Mouse (Mus musculus) G1E (cell line): ENCODE results near the gene Tspan8. TPM values are rescaled to one million over a fixed set of nuclear protein-coding genes. Genes with fewer than 3 reads are reported as not detected.
"Not testable (repeated sequence)": the region's sequence is repeated elsewhere in the genome, so short reads cannot be mapped to it uniquely, and the experiment has no call there.

Experiments used
- ATAC-seq: 2 replicates; pipeline ENCODE4 v1.8.0; 2016; ENCODE audit warnings: mild to moderate bottlenecking; ENCODE audit not compliant: insufficient number of reproducible peaks, poor library complexity, low FRiP score, severe bottlenecking; ENCODE audit errors: extremely low read depth
- DNase-seq: peaks from one replicate; pipeline ENCODE4 v3.0.0; 2012; ENCODE audit warnings: low spot score
- H3K27me3 ChIP-seq: 2 replicates; pipeline ENCODE4 v1.6.1; 2012; ENCODE audit warnings: mild to moderate bottlenecking, low read length, inconsistent platforms; ENCODE audit not compliant: insufficient read depth
- H3K36me3 ChIP-seq: replicated peaks from 2 replicates; pipeline ENCODE3; 2012; ENCODE audit warnings: mild to moderate bottlenecking, inconsistent platforms
- H3K4me1 ChIP-seq: 2 replicates; pipeline ENCODE4 v1.6.1; 2012; ENCODE audit warnings: low read depth, low read length, inconsistent platforms, mixed read lengths; ENCODE audit not compliant: insufficient read depth
- H3K4me3 ChIP-seq: 2 replicates; pipeline ENCODE4 v1.5.1; 2012; ENCODE audit warnings: low read depth, mild to moderate bottlenecking, inconsistent platforms, low read length, moderate library complexity, mixed read lengths
- H3K9me3 ChIP-seq: replicated peaks from 2 replicates; pipeline ENCODE4 v1.6.1; 2012; ENCODE audit warnings: inconsistent platforms
- CTCF ChIP-seq: IDR thresholded peaks from 2 replicates; pipeline ENCODE4 v1.5.1; 2012; ENCODE audit warnings: low read depth, low read length, inconsistent platforms, mixed read lengths
- GATA1 ChIP-seq: IDR thresholded peaks from 2 replicates; pipeline ENCODE4 v1.6.1; 2012; ENCODE audit warnings: borderline replicate concordance, low read length, inconsistent platforms, mixed read lengths
- GATA2 ChIP-seq: IDR thresholded peaks from 2 replicates; pipeline ENCODE4 v1.6.1; 2012; ENCODE audit warnings: low read depth, low read length, inconsistent platforms, borderline replicate concordance
- POLR2AphosphoS5 ChIP-seq: IDR thresholded peaks from 2 replicates; pipeline ENCODE4 v1.6.1; 2012; ENCODE audit warnings: low read depth, low read length, inconsistent platforms; ENCODE audit not compliant: insufficient replicate concordance
- TAL1 ChIP-seq: conservative IDR thresholded peaks from 2 replicates; pipeline ENCODE4 v1.6.1; 2012; ENCODE audit warnings: low read depth, low read length, inconsistent platforms, mixed read lengths
- polyA plus RNA-seq: library from polyadenylated mRNA; stranded (reverse); fragments of >175 nt; gene quantifications from 2 replicates; pipeline ENCODE4 v1.2.3, GENCODE M21; 2012
- total RNA-seq, 2 experiments: library from RNA; stranded (forward) in 1 of 2; stranded (reverse) in 1 of 2; fragments of 200-1000 nt in 1 of 2; fragments of >200 nt in 1 of 2; fragmentation: Nextera tagmentation in 1 of 2; gene quantifications; 2 replicates each; pipeline ENCODE4 v1.2.3; 2014 to 2017

Tspan8 gene
- total and polyA plus RNA-seq, 3 experiments: 16.2 TPM; not detected in 2

GRCm38 (mm10) chr10:115780239-115781016 lies 36.2 kb upstream of the Tspan8 start:
- ATAC-seq (no peak), DNase-seq (no peak)
- no peaks in the 10 kb centered on the region for H3K27me3 ChIP-seq
- peaks cover 46% of the 10 kb centered on the region for H3K9me3 ChIP-seq
- TF ChIP-seq TAL1: no peak
- no peak for TF ChIP-seq POLR2AphosphoS5
- no peak for TF ChIP-seq GATA1
- TF ChIP-seq GATA2: no peak
- no peak for TF ChIP-seq CTCF
- H3K36me3 ChIP-seq: no peaks in the 10 kb centered on the region
- no peak overlapping the region for H3K4me3 ChIP-seq
- no peaks in the 10 kb centered on the region for H3K4me1 ChIP-seq

- H3K4me3 ChIP-seq: no peak overlapping the region
- H3K36me3 ChIP-seq: no peaks in the 10 kb centered on the region
- no peaks in the 10 kb centered on the region for H3K27me3 ChIP-seq
- TF ChIP-seq GATA2 (no peak), GATA1 (no peak), POLR2AphosphoS5 (no peak)
- peaks cover 44% of the 10 kb centered on the region for H3K9me3 ChIP-seq
- DNase-seq (no peak), ATAC-seq (no peak)
- no peaks in the 10 kb centered on the region for H3K4me1 ChIP-seq
Observed at GRCm38 (mm10) chr10:115783232-115783631, 33.4 kb upstream of the Tspan8 start.

- TF ChIP-seq POLR2AphosphoS5 (no peak), CTCF (no peak), GATA1 (no peak), GATA2 (no peak), TAL1 (no peak)
- ATAC-seq (no peak), DNase-seq (no peak)
- H3K4me1 ChIP-seq: no peaks in the 10 kb centered on the region
- peaks cover 17% of the 10 kb centered on the region for H3K9me3 ChIP-seq
- H3K36me3 ChIP-seq: no peaks in the 10 kb centered on the region
- H3K27me3 ChIP-seq: no peaks in the 10 kb centered on the region
- no peak overlapping the region for H3K4me3 ChIP-seq
Observed at GRCm38 (mm10) chr10:115790788-115791187, 25.8 kb upstream of the Tspan8 start.

GRCm38 (mm10) chr10:115796072-115796788 lies 20.4 kb upstream of the Tspan8 start:
- DNase-seq: no peak
- no peak for ATAC-seq
- Histone ChIP-seq H3K27me3 (no peaks in the 10 kb centered on the region), H3K4me1 (no peaks in the 10 kb centered on the region), H3K36me3 (no peaks in the 10 kb centered on the region), H3K4me3 (no peak overlapping the region), H3K9me3 (peaks cover 24% of the 10 kb centered on the region)
- no peak for TF ChIP-seq TAL1
- no peak for TF ChIP-seq GATA1
- TF ChIP-seq CTCF: no peak
- no peak for TF ChIP-seq POLR2AphosphoS5
- no peak for TF ChIP-seq GATA2

- H3K4me3 ChIP-seq: no peak overlapping the region
- no peak for TF ChIP-seq GATA2
- TF ChIP-seq CTCF: no peak
- TF ChIP-seq POLR2AphosphoS5: no peak
- no peak for TF ChIP-seq TAL1
- TF ChIP-seq GATA1: no peak
- H3K36me3 ChIP-seq: no peaks in the 10 kb centered on the region
- ATAC-seq: no peak
- H3K4me1 ChIP-seq: no peaks in the 10 kb centered on the region
- DNase-seq: no peak
- peaks cover 37% of the 10 kb centered on the region for H3K9me3 ChIP-seq
- no peaks in the 10 kb centered on the region for H3K27me3 ChIP-seq
Observed at GRCm38 (mm10) chr10:115801464-115801863, 15.2 kb upstream of the Tspan8 start.

GRCm38 (mm10) chr10:115803013-115803412 lies 13.6 kb upstream of the Tspan8 start:
- H3K9me3 ChIP-seq: peaks cover 41% of the 10 kb centered on the region
- ATAC-seq, DNase-seq, H3K4me1 ChIP-seq, H3K36me3 ChIP-seq, H3K27me3 ChIP-seq, H3K4me3 ChIP-seq: not testable (repeated sequence)

GRCm38 (mm10) chr10:115803765-115804164 lies 12.9 kb upstream of the Tspan8 start:
- H3K4me3 ChIP-seq: no peak overlapping the region
- H3K9me3 ChIP-seq: peaks cover 42% of the 10 kb centered on the region
- H3K4me1 ChIP-seq: no peaks in the 10 kb centered on the region
- TF ChIP-seq POLR2AphosphoS5 (no peak), TAL1 (no peak), GATA1 (no peak), CTCF (no peak), GATA2 (no peak)
- ATAC-seq (no peak), DNase-seq (no peak)
- H3K27me3 ChIP-seq: no peaks in the 10 kb centered on the region
- no peaks in the 10 kb centered on the region for H3K36me3 ChIP-seq
